Mouse (Mus musculus) G1E (cell line): Measurements from ENCODE around the gene Cdk2ap1. TPM values are rescaled to one million over a fixed set of nuclear protein-coding genes. Genes with fewer than 3 reads are reported as not detected.
"Not testable (repeated sequence)": the region's sequence is repeated elsewhere in the genome, so short reads cannot be mapped to it uniquely, and the experiment has no call there.

Experiments
- ATAC-seq: 2 replicates; pipeline ENCODE4 v1.8.0; 2016; ENCODE audit warnings: mild to moderate bottlenecking; ENCODE audit not compliant: insufficient number of reproducible peaks, poor library complexity, low FRiP score, severe bottlenecking; ENCODE audit errors: extremely low read depth
- DNase-seq: peaks from one replicate; pipeline ENCODE4 v3.0.0; 2012; ENCODE audit warnings: low spot score
- H3K27me3 ChIP-seq: 2 replicates; pipeline ENCODE4 v1.6.1; 2012; ENCODE audit warnings: mild to moderate bottlenecking, low read length, inconsistent platforms; ENCODE audit not compliant: insufficient read depth
- H3K36me3 ChIP-seq: replicated peaks from 2 replicates; pipeline ENCODE3; 2012; ENCODE audit warnings: mild to moderate bottlenecking, inconsistent platforms
- H3K4me1 ChIP-seq: 2 replicates; pipeline ENCODE4 v1.6.1; 2012; ENCODE audit warnings: low read depth, low read length, inconsistent platforms, mixed read lengths; ENCODE audit not compliant: insufficient read depth
- H3K4me3 ChIP-seq: 2 replicates; pipeline ENCODE4 v1.5.1; 2012; ENCODE audit warnings: low read depth, mild to moderate bottlenecking, inconsistent platforms, low read length, moderate library complexity, mixed read lengths
- H3K9me3 ChIP-seq: replicated peaks from 2 replicates; pipeline ENCODE4 v1.6.1; 2012; ENCODE audit warnings: inconsistent platforms
- CTCF ChIP-seq: IDR thresholded peaks from 2 replicates; pipeline ENCODE4 v1.5.1; 2012; ENCODE audit warnings: low read depth, low read length, inconsistent platforms, mixed read lengths
- GATA1 ChIP-seq: IDR thresholded peaks from 2 replicates; pipeline ENCODE4 v1.6.1; 2012; ENCODE audit warnings: borderline replicate concordance, low read length, inconsistent platforms, mixed read lengths
- GATA2 ChIP-seq: IDR thresholded peaks from 2 replicates; pipeline ENCODE4 v1.6.1; 2012; ENCODE audit warnings: low read depth, low read length, inconsistent platforms, borderline replicate concordance
- POLR2AphosphoS5 ChIP-seq: IDR thresholded peaks from 2 replicates; pipeline ENCODE4 v1.6.1; 2012; ENCODE audit warnings: low read depth, low read length, inconsistent platforms; ENCODE audit not compliant: insufficient replicate concordance
- TAL1 ChIP-seq: conservative IDR thresholded peaks from 2 replicates; pipeline ENCODE4 v1.6.1; 2012; ENCODE audit warnings: low read depth, low read length, inconsistent platforms, mixed read lengths
- polyA plus RNA-seq: library from polyadenylated mRNA; stranded (reverse); fragments of >175 nt; gene quantifications from 2 replicates; pipeline ENCODE4 v1.2.3, GENCODE M21; 2012
- total RNA-seq, 2 experiments: library from RNA; stranded (forward) in 1 of 2; stranded (reverse) in 1 of 2; fragments of 200-1000 nt in 1 of 2; fragments of >200 nt in 1 of 2; fragmentation: Nextera tagmentation in 1 of 2; gene quantifications; 2 replicates each; pipeline ENCODE4 v1.2.3; 2014 to 2017

The Cdk2ap1 gene
- total and polyA plus RNA-seq, 3 experiments: 145 to 200 (median 183) TPM

GRCm38 (mm10) chr5:124326829-124327228 is 36.1 kb downstream of the Cdk2ap1 start:
- H3K9me3 ChIP-seq: no peaks in the 10 kb centered on the region
- TF ChIP-seq GATA2 (no peak), GATA1 (no peak), TAL1 (no peak), POLR2AphosphoS5 (no peak), CTCF (no peak)
- ATAC-seq (no peak), DNase-seq (no peak)
- H3K27me3 ChIP-seq: no peaks in the 10 kb centered on the region
- H3K4me3 ChIP-seq: peak overlapping the region; percentile 85
- peaks cover 37% of the 10 kb centered on the region for H3K36me3 ChIP-seq
- H3K4me1 ChIP-seq: peaks cover 44% of the 10 kb centered on the region

- ATAC-seq: no peak
- peaks cover 82% of the 10 kb centered on the region for H3K36me3 ChIP-seq
- peaks cover 36% of the 10 kb centered on the region for H3K4me1 ChIP-seq
These were observed 45.2 kb downstream of the Cdk2ap1 start for GRCm38 (mm10) chr5:124317648-124318047.

DNA sequence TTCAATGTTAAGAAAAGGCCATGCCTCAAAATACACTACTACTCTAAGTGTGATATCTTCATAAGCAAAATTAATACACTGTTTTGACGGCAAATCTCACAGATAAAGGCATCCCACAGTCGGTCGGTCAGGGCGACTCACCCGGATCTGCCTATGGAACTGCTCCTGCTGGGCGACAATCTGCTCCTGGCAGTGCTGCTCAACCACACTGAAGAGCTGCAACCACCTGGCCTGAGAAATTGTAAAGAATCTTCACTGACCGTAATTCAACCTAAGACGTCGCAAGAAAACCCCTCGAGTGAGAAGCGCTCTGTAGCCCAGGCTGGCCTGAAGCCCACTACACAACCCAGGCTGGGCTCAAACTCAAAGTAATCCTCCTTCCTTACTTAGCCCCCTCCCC is 46.9 kb downstream of the Cdk2ap1 start:
- Histone ChIP-seq H3K4me3 (no peak overlapping the region), H3K9me3 (peaks cover 10% of the 10 kb centered on the region), H3K4me1 (peaks cover 24% of the 10 kb centered on the region), H3K27me3 (no peaks in the 10 kb centered on the region), H3K36me3 (peaks cover 88% of the 10 kb centered on the region)
- TF ChIP-seq GATA2: no peak
- TF ChIP-seq TAL1: no peak
- no peak for TF ChIP-seq GATA1
- no peak for TF ChIP-seq CTCF
- no peak for TF ChIP-seq POLR2AphosphoS5
- ATAC-seq (no peak), DNase-seq (no peak)

More at GRCm38 (mm10) chr5:124317648-124318047, 45.2 kb downstream of the Cdk2ap1 start:
- no peak for DNase-seq
- no peak for TF ChIP-seq CTCF
- TF ChIP-seq GATA2: no peak
- TF ChIP-seq POLR2AphosphoS5: no peak
- TF ChIP-seq TAL1: no peak
- TF ChIP-seq GATA1: no peak
- H3K27me3 ChIP-seq: no peaks in the 10 kb centered on the region
- H3K4me3 ChIP-seq: no peak overlapping the region; the same call in 1 of the 2 replicates
- peaks cover 6% of the 10 kb centered on the region for H3K9me3 ChIP-seq

DNA sequence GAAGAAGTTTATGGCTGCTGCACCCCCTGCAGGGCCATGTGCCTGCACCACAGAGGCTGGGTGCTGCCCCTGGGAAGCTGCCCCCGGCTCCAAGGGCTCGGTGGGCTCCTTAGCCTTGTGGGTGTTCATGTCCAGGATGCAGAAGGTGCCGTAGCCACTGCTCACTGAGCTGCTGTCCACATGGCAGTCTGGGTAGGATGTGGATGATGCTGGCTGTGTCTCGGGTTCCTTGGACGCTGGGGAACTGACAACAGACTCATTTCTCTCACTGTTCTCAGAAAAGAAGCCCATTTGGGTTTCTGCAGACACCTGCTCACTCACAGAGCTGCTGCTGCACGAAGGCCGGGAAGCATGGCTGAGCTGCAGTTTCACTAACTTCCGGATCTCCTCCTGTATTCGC is 47.4 kb downstream of the Cdk2ap1 start:
- TF ChIP-seq POLR2AphosphoS5 (no peak), CTCF (no peak), GATA1 (no peak), GATA2 (no peak), TAL1 (no peak)
- Histone ChIP-seq H3K4me1 (peaks cover 20% of the 10 kb centered on the region), H3K4me3 (no peak overlapping the region), H3K9me3 (peaks cover 10% of the 10 kb centered on the region), H3K27me3 (no peaks in the 10 kb centered on the region), H3K36me3 (peaks cover 88% of the 10 kb centered on the region)
- no peak for ATAC-seq
- DNase-seq: no peak

DNA sequence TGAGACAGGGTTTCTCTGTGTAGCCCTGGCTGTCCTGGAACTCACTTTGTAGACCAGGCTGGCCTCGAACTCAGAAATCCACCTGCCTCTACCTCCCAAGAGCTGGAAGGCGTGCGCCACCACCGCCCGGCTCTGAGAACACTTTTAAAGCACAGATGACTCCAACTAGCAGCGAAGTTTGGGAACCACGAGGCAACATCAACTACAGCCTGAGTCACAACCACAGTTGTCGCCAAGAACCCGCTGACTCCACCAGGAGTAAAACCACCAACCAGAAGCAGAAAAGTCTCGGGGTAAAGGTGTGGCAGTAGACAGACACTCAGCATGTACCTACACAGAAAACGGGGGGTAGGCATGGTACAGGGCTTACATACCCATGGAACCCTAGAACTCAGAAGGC is 52.8 kb downstream of the Cdk2ap1 start:
- no peak overlapping the region for H3K4me3 ChIP-seq
- H3K9me3 ChIP-seq: peaks cover 4% of the 10 kb centered on the region
- TF ChIP-seq GATA1 (no peak), POLR2AphosphoS5 (no peak), TAL1 (no peak), GATA2 (no peak), CTCF (no peak)
- ATAC-seq (no peak), DNase-seq (no peak)
- peaks cover 92% of the 10 kb centered on the region for H3K36me3 ChIP-seq
- no peaks in the 10 kb centered on the region for H3K27me3 ChIP-seq
- no peaks in the 10 kb centered on the region; the same call in 1 of the 2 replicates for H3K4me1 ChIP-seq

DNA sequence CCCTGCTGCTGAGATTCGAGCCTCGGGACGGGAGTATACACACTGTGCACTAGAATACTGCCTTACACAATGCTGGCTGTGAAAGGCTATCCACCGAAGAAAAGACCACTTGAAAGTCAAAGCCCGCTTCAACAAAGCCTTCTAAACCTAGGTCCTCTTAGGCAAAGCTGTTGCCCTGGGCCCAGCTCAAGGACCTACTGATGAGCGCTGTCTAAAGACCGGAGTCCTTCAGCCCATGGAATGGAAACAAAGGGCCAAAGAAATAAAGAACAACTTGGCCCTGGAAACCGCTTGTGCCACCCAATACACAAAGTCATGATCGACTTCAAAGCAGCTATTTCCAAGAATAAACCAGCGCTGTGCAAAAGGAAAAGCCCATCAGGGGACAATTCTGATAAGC is 53.7 kb downstream of the Cdk2ap1 start:
- Histone ChIP-seq H3K4me1 (no peaks in the 10 kb centered on the region; the same call in 1 of the 2 replicates), H3K27me3 (no peaks in the 10 kb centered on the region), H3K36me3 (peaks cover 88% of the 10 kb centered on the region), H3K9me3 (peaks cover 4% of the 10 kb centered on the region), H3K4me3 (no peak overlapping the region)
- DNase-seq: no peak
- ATAC-seq: no peak
- TF ChIP-seq CTCF (no peak), TAL1 (no peak), POLR2AphosphoS5 (no peak), GATA2 (no peak), GATA1 (no peak)

DNA sequence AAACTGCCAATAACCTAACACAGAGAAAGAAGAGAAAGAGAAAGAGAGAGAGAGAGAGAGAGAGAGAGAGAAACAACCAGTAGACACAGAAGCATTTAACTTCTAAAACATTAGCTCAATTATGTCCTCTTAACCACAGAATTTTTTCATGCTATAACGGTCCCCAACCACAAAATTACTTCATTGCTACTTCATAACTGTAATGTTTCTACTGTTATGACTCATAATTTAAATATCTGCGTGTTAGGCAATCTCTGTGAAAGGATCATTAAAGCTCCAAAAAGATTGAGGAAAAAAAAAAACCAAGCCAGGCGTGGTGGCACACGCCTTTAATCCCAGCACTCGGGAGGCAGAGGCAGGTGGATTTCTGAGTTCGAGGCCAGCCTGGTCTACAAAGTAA is 60.0 kb downstream of the Cdk2ap1 start:
- ATAC-seq, DNase-seq, H3K9me3 ChIP-seq, H3K4me1 ChIP-seq, H3K4me3 ChIP-seq, H3K27me3 ChIP-seq: not testable (repeated sequence)
- peaks cover 81% of the 10 kb centered on the region for H3K36me3 ChIP-seq
